Mouse (Mus musculus): ENCODE measurements at regions not wholly inside any gene's neighbourhood (a gene's known extent, or its start where the extent isn't known, plus 50 kb on each side); places are given as distances from the start of the nearest gene placed in this dataset.

- H3K27me3 ChIP-seq (replicated peaks; ENCODE audit: control insufficient read depth, insufficient read depth, low read length), result no peaks in the 10 kb centered on the region
- no peak overlapping the region for H3K9ac ChIP-seq (ENCODE audit: low read depth, low read length)
- no peak for ATAC-seq
- H3K4me3 ChIP-seq (ENCODE audit: low read depth, low read length), result no peak overlapping the region
- no peak overlapping the region for H3K4me2 ChIP-seq (replicated peaks; ENCODE audit: low read depth)
- TF ChIP-seq CTCF (IDR thresholded peaks at IDR 0.05; ENCODE audit: low read depth), result no peak
- no peak overlapping the region for H3K27ac ChIP-seq (ENCODE audit: low read depth, low read length)
- no peaks in the 10 kb centered on the region for H3K9me3 ChIP-seq (ENCODE audit: control insufficient read depth)
- 34% methylated on average over 10 of the region's 10 CpGs for WGBS
- no peaks in the 10 kb centered on the region for H3K36me3 ChIP-seq (ENCODE audit: control insufficient read depth, insufficient read depth)
- H3K4me1 ChIP-seq (replicated peaks; ENCODE audit: control insufficient read depth, insufficient read depth, low read length), result no peaks in the 10 kb centered on the region
These were observed 74.0 kb downstream of the Dmrta2 start for GRCm38 (mm10) chr4:110051872-110052271.

- H3K4me2 ChIP-seq (replicated peaks; ENCODE audit: low read depth), result no peak overlapping the region
- 87% methylated on average over 4 of the region's 4 CpGs for WGBS
- H3K9me3 ChIP-seq (ENCODE audit: control insufficient read depth), result no peaks in the 10 kb centered on the region
- H3K36me3 ChIP-seq (ENCODE audit: control insufficient read depth, insufficient read depth), result no peaks in the 10 kb centered on the region
- no peak overlapping the region for H3K4me3 ChIP-seq (ENCODE audit: low read depth, low read length)
- no peaks in the 10 kb centered on the region for H3K4me1 ChIP-seq (replicated peaks; ENCODE audit: control insufficient read depth, insufficient read depth, low read length)
- TF ChIP-seq CTCF (IDR thresholded peaks at IDR 0.05; ENCODE audit: low read depth), result peak; percentile 39
- no peak overlapping the region for H3K9ac ChIP-seq (ENCODE audit: low read depth, low read length)
- H3K27me3 ChIP-seq (replicated peaks; ENCODE audit: control insufficient read depth, insufficient read depth, low read length), result no peaks in the 10 kb centered on the region
- ATAC-seq, result no peak
- no peak overlapping the region for H3K27ac ChIP-seq (ENCODE audit: low read depth, low read length)
These were observed 75.1 kb downstream of the Dmrta2 start for GRCm38 (mm10) chr4:110052998-110053397.

- Histone ChIP-seq H3K9ac (ENCODE audit: low read depth, low read length) (no peak overlapping the region), H3K36me3 (ENCODE audit: control insufficient read depth, insufficient read depth) (no peaks in the 10 kb centered on the region), H3K4me3 (ENCODE audit: low read depth, low read length) (no peak overlapping the region), H3K9me3 (ENCODE audit: control insufficient read depth) (no peaks in the 10 kb centered on the region), H3K27ac (ENCODE audit: low read depth, low read length) (no peak overlapping the region), H3K27me3 (replicated peaks; ENCODE audit: control insufficient read depth, insufficient read depth, low read length) (no peaks in the 10 kb centered on the region), H3K4me1 (replicated peaks; ENCODE audit: control insufficient read depth, insufficient read depth, low read length) (no peaks in the 10 kb centered on the region), H3K4me2 (replicated peaks; ENCODE audit: low read depth) (no peak overlapping the region)
- no peak for ATAC-seq
- WGBS, result 80% methylated on average over 3 of the region's 3 CpGs
- TF ChIP-seq CTCF (IDR thresholded peaks at IDR 0.05; ENCODE audit: low read depth), result no peak
These were observed 96.0 kb downstream of the Dmrta2 start for GRCm38 (mm10) chr4:110073836-110074235.

- no peak for TF ChIP-seq CTCF (IDR thresholded peaks at IDR 0.05; ENCODE audit: low read depth)
- Histone ChIP-seq H3K4me2 (replicated peaks; ENCODE audit: low read depth) (no peak overlapping the region), H3K36me3 (ENCODE audit: control insufficient read depth, insufficient read depth) (no peaks in the 10 kb centered on the region), H3K27ac (ENCODE audit: low read depth, low read length) (no peak overlapping the region), H3K4me3 (ENCODE audit: low read depth, low read length) (no peak overlapping the region), H3K27me3 (replicated peaks; ENCODE audit: control insufficient read depth, insufficient read depth, low read length) (no peaks in the 10 kb centered on the region), H3K4me1 (replicated peaks; ENCODE audit: control insufficient read depth, insufficient read depth, low read length) (no peaks in the 10 kb centered on the region), H3K9me3 (ENCODE audit: control insufficient read depth) (no peaks in the 10 kb centered on the region), H3K9ac (ENCODE audit: low read depth, low read length) (no peak overlapping the region)
- ATAC-seq, result no peak
These were observed 105.5 kb downstream of the Dmrta2 start for GRCm38 (mm10) chr4:110083371-110083770.

GRCm38 (mm10) chr4:110087570-110088247 is 109.9 kb downstream of the Dmrta2 start:
- no peaks in the 10 kb centered on the region for H3K9me3 ChIP-seq (ENCODE audit: control insufficient read depth)
- 34% methylated on average over 9 of the region's 9 CpGs for WGBS
- no peaks in the 10 kb centered on the region for H3K36me3 ChIP-seq (ENCODE audit: control insufficient read depth, insufficient read depth)
- H3K9ac ChIP-seq (ENCODE audit: low read depth, low read length), result no peak overlapping the region
- no peak overlapping the region for H3K4me3 ChIP-seq (ENCODE audit: low read depth, low read length)
- TF ChIP-seq CTCF (IDR thresholded peaks at IDR 0.05; ENCODE audit: low read depth), result no peak
- no peak overlapping the region for H3K4me2 ChIP-seq (replicated peaks; ENCODE audit: low read depth)
- no peaks in the 10 kb centered on the region for H3K27me3 ChIP-seq (replicated peaks; ENCODE audit: control insufficient read depth, insufficient read depth, low read length)
- ATAC-seq, result peak; percentile 28; the same call in 1 of the 2 replicates
- no peak overlapping the region for H3K27ac ChIP-seq (ENCODE audit: low read depth, low read length)
- H3K4me1 ChIP-seq (replicated peaks; ENCODE audit: control insufficient read depth, insufficient read depth, low read length), result no peaks in the 10 kb centered on the region

GRCm38 (mm10) chr4:110093040-110093820 is 115.4 kb downstream of the Dmrta2 start:
- Histone ChIP-seq H3K36me3 (ENCODE audit: control insufficient read depth, insufficient read depth) (no peaks in the 10 kb centered on the region), H3K27ac (ENCODE audit: low read depth, low read length) (no peak overlapping the region), H3K27me3 (replicated peaks; ENCODE audit: control insufficient read depth, insufficient read depth, low read length) (no peaks in the 10 kb centered on the region), H3K9ac (ENCODE audit: low read depth, low read length) (no peak overlapping the region), H3K9me3 (ENCODE audit: control insufficient read depth) (no peaks in the 10 kb centered on the region), H3K4me1 (replicated peaks; ENCODE audit: control insufficient read depth, insufficient read depth, low read length) (no peaks in the 10 kb centered on the region), H3K4me3 (ENCODE audit: low read depth, low read length) (no peak overlapping the region), H3K4me2 (replicated peaks; ENCODE audit: low read depth) (no peak overlapping the region)
- no peak for TF ChIP-seq CTCF (IDR thresholded peaks at IDR 0.05; ENCODE audit: low read depth)
- WGBS, result 88% methylated on average over 6 of the region's 6 CpGs
- ATAC-seq, result no peak

All from intestine, postnatal 0 days (tissue).